Mouse (Mus musculus) ES-E14 (cell line): ENCODE data around the gene H1foo. TPM values are rescaled to one million over a fixed set of nuclear protein-coding genes. Genes with fewer than 3 reads are reported as not detected.

ENCODE experiments used
- DNase-seq: peaks from one replicate; pipeline ENCODE4 v3.0.0-alpha.2; 2013; ENCODE audit warnings: low read depth, low spot score
- H3K27ac ChIP-seq: 2 replicates; pipeline ENCODE4 v1.5.1; 2012; ENCODE audit warnings: low read depth, mild to moderate bottlenecking, low read length, moderate library complexity, mixed read lengths; ENCODE audit not compliant: poor library complexity, insufficient read depth, severe bottlenecking
- H3K36me3 ChIP-seq: 2 replicates; pipeline ENCODE4 v1.6.1; 2012; ENCODE audit warnings: mild to moderate bottlenecking, low read length, moderate library complexity, mixed read lengths; ENCODE audit not compliant: control insufficient read depth, poor library complexity, insufficient read depth, severe bottlenecking
- H3K4me1 ChIP-seq, 2 experiments: fragments of 150-350 bp in 1 of 2; sonication (generic) in 1 of 2; 2 replicates each; pipeline ENCODE4 v1.6.1; 2012; ENCODE audit warnings: low read length in 2 of 2, mild to moderate bottlenecking in 1 of 2, mixed read lengths in 1 of 2; ENCODE audit not compliant: control insufficient read depth in 2 of 2, insufficient read depth in 2 of 2, poor library complexity in 1 of 2
- H3K4me3 ChIP-seq, 2 experiments: fragments of 150-350 bp in 1 of 2; sonication (generic) in 1 of 2; 2 replicates each; pipeline ENCODE4 v1.5.1; 2012; ENCODE audit warnings: low read length in 2 of 2, low read depth in 1 of 2, mild to moderate bottlenecking in 1 of 2, mixed read lengths in 1 of 2; ENCODE audit not compliant: insufficient read depth in 1 of 2, poor library complexity in 1 of 2, severe bottlenecking in 1 of 2
- H3K9ac ChIP-seq: 2 replicates; pipeline ENCODE4 v1.6.1; 2012; ENCODE audit warnings: low read depth, mild to moderate bottlenecking, low read length, mixed read lengths; ENCODE audit not compliant: poor library complexity, insufficient read depth, severe bottlenecking
- H3K9me3 ChIP-seq: fragments of 150-350 bp; sonication (generic); 2 replicates; pipeline ENCODE4 v1.6.1; 2012; ENCODE audit warnings: low read depth, mild to moderate bottlenecking, low read length; ENCODE audit not compliant: control insufficient read depth, insufficient read depth
- CHD2 ChIP-seq: IDR thresholded peaks from 2 replicates; pipeline ENCODE4 v1.6.1; 2014; ENCODE audit warnings: mild to moderate bottlenecking, low read depth, low read length, inconsistent platforms
- HCFC1 ChIP-seq: IDR thresholded peaks from 2 replicates; pipeline ENCODE4 v1.6.1; 2012; ENCODE audit warnings: low read length, inconsistent platforms, borderline replicate concordance; ENCODE audit not compliant: insufficient read depth
- MAFK ChIP-seq: IDR thresholded peaks from 2 replicates; pipeline ENCODE4 v1.6.1; 2014; ENCODE audit warnings: mild to moderate bottlenecking, low read depth, low read length, inconsistent platforms; ENCODE audit not compliant: insufficient read depth
- ZC3H11A ChIP-seq: IDR thresholded peaks from 2 replicates; pipeline ENCODE4 v1.6.1; 2012; ENCODE audit warnings: low read depth, mild to moderate bottlenecking, inconsistent platforms, low read length, borderline replicate concordance
- ZNF384 ChIP-seq: IDR thresholded peaks from 2 replicates; pipeline ENCODE4 v1.6.1; 2012; ENCODE audit warnings: low read depth, low read length, inconsistent platforms
- in situ Hi-C, 2 experiments: fragments of 600-800 bp; cut with MboI; formaldehyde crosslinking; loops; one replicate each; pipeline ENCODE4 v1.15.1; 2025; ENCODE audit warnings: low sequenced_read_pairs in 2 of 2, inconsistent platforms in 1 of 2; ENCODE audit not compliant: unreplicated experiment in 2 of 2
- total RNA-seq: library from RNA; depleted of rRNA; stranded (reverse); fragments of 300-350 nt; gene quantifications from 2 replicates; pipeline ENCODE4 v1.2.3, GENCODE M21; 2012

H1foo gene
- total RNA-seq, 1 experiment: not detected

DNA sequence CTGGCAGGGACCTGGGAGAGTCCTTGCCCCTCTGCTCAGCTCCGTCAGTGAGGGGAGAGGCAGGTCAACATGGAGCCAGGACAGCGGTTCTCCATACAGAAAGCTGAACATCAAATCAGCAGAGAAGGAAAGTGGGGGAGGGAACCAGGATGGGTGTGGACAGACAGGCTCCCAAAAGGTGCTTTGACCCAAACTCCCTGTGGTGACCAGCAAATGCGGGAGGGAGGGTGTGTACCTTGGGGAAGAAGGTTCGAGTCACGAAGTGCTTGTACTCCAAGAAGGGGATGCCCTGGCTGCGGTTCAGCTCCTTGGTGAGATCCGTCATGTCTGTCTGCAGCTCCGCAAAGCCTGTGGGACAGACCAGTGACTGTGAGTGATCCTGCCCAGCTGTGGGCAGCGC lies 18.9 kb downstream of the H1foo start:
- Histone ChIP-seq H3K4me3 (no peak overlapping the region), H3K4me1 (peaks cover 0 to 3% of the 10 kb centered on the region in 2 experiments; a peak in 1 of 4 replicates), H3K27ac (no peak overlapping the region), H3K9ac (no peak overlapping the region), H3K9me3 (no peaks in the 10 kb centered on the region), H3K36me3 (no peaks in the 10 kb centered on the region)
- DNase-seq: no peak
- TF ChIP-seq HCFC1: no peak
- no peak for TF ChIP-seq CHD2
- TF ChIP-seq MAFK: no peak
- no peak for TF ChIP-seq ZNF384
- TF ChIP-seq ZC3H11A: no peak
- in situ Hi-C loops: no loop called here

DNA sequence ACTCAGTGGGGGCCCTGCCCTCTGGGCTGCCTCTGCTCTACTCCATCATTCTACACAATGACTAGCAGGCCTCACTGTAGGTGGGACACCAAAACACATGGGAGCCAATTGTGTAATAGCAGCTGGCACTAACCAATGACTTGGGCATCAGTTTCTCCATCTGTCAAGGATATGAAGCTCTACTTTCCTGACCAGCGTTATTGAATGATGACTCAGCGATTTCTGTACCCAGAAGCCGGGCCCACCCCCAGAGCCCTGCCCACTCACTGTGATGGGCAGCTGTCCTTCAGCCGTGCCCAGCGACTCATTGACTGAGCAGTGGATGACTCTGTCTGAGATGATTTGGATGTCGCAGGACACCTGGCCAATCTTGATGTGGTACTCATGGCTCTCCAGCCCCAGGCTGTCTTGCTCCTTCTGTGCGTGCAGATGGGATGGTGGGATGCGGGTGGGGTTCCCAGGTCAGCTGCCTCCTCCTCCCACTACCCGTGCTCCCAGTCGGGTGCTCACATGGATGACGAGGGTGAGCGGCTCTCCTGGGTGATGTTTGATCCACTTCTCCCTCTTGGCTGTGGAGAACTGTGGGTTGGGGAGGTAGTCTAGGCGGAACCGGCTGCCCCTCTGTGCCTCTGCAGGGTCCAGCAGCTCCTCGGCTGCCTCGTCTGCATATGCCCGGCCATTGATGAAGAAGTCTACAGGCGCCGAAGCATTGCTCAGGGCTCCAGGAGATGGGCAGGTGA lies 21.7 kb downstream of the H1foo start:
- no peaks in the 10 kb centered on the region for H3K9me3 ChIP-seq
- in situ Hi-C loops: no loop called here
- no peak overlapping the region for H3K4me3 ChIP-seq
- DNase-seq: no peak
- peaks cover 0 to 3% of the 10 kb centered on the region in 2 experiments; a peak in 1 of 4 replicates for H3K4me1 ChIP-seq
- H3K27ac ChIP-seq: no peak overlapping the region
- TF ChIP-seq CHD2 (no peak), HCFC1 (no peak), ZC3H11A (no peak), MAFK (peak; percentile 93), ZNF384 (no peak)
- no peaks in the 10 kb centered on the region for H3K36me3 ChIP-seq
- H3K9ac ChIP-seq: no peak overlapping the region

DNA sequence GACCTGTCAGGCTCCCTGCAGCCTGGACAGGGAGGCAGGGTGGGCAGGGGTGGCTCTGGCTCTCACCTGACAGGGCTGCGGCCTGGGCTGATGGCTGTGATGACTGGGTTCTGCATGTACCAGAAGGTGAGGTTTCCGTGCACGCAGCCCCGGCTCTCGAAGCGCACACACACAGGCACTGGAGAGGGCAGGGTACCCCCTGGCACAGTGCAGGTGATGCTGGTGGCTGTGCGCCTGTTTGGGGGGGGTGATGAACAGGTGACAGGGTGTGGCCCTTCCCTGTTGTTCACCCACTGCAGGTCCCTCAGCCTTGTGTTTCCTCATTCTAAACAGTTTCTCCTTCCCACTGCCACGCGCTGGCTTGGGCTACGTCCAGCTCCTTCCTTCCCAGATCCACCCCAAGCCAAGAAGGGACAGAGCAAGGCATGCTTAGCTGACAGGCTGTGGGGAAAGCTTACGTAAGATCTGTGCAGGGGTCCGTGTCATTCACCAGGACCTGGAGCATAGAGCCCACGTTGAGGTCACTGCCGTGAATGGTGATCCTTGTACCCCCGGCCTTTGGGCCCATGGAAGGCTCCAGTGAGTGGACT lies 22.6 kb downstream of the H1foo start:
- Histone ChIP-seq H3K9ac (no peak overlapping the region), H3K27ac (no peak overlapping the region), H3K4me1 (peaks cover 0 to 2% of the 10 kb centered on the region in 2 experiments; a peak in 1 of 4 replicates), H3K9me3 (no peaks in the 10 kb centered on the region), H3K36me3 (no peaks in the 10 kb centered on the region), H3K4me3 (no peak overlapping the region)
- in situ Hi-C loops: no loop called here
- DNase-seq: no peak
- no peak for TF ChIP-seq HCFC1
- no peak for TF ChIP-seq CHD2
- TF ChIP-seq ZC3H11A: no peak
- no peak for TF ChIP-seq MAFK
- no peak for TF ChIP-seq ZNF384

DNA sequence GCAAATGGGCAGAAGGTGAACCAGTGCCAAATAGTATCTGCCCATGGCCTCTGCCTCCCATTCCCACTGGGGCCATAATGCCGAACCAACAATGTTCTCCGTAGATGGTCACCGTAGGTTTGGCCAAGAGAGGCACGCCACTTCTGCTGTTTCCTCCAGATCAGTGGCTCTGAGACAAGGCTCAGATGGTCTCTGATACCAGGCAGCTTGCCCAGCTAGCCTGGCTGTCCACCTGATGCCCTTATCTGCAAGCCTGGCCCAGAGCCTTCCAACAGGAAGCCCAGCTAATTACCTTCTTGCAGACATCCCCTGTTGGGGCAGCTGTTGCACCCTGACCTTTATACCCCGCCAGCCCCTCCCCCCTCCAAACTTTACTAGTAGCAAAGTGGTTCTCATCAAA lies 23.3 kb downstream of the H1foo start:
- no peak overlapping the region for H3K4me3 ChIP-seq
- H3K27ac ChIP-seq: no peak overlapping the region
- H3K4me1 ChIP-seq: no peaks in the 10 kb centered on the region
- H3K36me3 ChIP-seq: no peaks in the 10 kb centered on the region
- TF ChIP-seq HCFC1: no peak
- no peak for TF ChIP-seq CHD2
- TF ChIP-seq MAFK: no peak
- TF ChIP-seq ZC3H11A: no peak
- TF ChIP-seq ZNF384: no peak
- H3K9ac ChIP-seq: no peak overlapping the region
- in situ Hi-C loops: no loop called here
- H3K9me3 ChIP-seq: no peaks in the 10 kb centered on the region
- DNase-seq: no peak
